Mouse (Mus musculus): ENCODE results near the gene Frmd4a.

- TF ChIP-seq ZNF384 (IDR thresholded peaks at IDR 0.05; ENCODE audit: low read depth, low read length) (no peak), ZC3H11A (IDR thresholded peaks at IDR 0.05; ENCODE audit: borderline replicate concordance, low read depth, low read length) (no peak), MAFK (IDR thresholded peaks at IDR 0.05; ENCODE audit: insufficient read depth, low read depth, low read length) (no peak)
Measured at GRCm38 (mm10) chr2:4507887-4508615, 490.5 kb downstream of the Frmd4a start.

Data from ES-E14 (cell line).